Mouse (Mus musculus): ENCODE measurements around the gene Grip1. TPM values are rescaled to one million over a fixed set of nuclear protein-coding genes. Genes with fewer than 3 reads are reported as not detected.

The Grip1 gene
- polyA plus RNA-seq, 1 experiment from 2014 or later = 1.8 TPM

DNA sequence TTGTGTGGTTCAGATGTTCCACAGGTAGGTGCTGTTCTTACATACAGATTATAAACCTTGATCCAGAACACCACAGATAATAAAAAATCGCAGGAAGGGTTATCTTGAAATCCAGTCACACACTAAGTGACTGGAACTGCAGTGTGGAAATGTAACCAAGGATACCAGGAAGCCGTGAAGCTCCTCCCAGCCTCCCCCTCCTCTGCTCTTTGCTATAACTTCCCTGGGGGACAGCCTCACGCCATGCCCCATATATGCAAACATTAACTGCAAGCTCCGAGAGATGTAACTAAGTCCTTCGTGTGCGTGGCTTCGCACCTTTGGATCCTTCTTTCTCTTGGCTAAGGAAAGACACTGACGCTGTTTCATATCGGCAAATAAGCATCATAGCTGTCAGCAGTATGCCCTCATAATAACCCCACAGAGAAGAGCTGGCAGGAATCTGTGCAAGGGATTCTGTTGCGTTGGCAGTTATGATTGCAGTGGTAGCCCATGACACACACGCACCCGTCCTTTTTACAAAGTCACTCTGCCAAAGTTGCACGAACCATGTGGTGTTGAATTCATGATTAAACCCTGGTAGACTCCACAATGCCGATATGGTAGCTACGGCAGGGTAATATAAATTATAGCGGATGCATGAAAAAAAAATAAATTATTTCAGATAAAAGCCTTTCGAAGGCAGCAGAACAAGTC is 503.8 kb downstream of the Grip1 start:
- 68% methylated on average over 17 of the region's 17 CpGs for WGBS
- Histone ChIP-seq H3K4me1 (replicated peaks; ENCODE audit: control insufficient read depth, insufficient read depth, low read length) (no peaks in the 10 kb centered on the region), H3K36me3 (ENCODE audit: control insufficient read depth, insufficient read depth, low read length) (no peaks in the 10 kb centered on the region), H3K4me2 (ENCODE audit: low read depth, low read length) (no peak overlapping the region), H3K9me3 (ENCODE audit: control insufficient read depth, low read length) (no peaks in the 10 kb centered on the region), H3K27me3 (ENCODE audit: control insufficient read depth, insufficient read depth, low read depth, low read length) (no peaks in the 10 kb centered on the region), H3K9ac (ENCODE audit: low read length) (no peak overlapping the region), H3K4me3 (ENCODE audit: low read length) (no peak overlapping the region), H3K27ac (ENCODE audit: low read length) (no peak overlapping the region)
- ATAC-seq (ENCODE audit: low read depth) = no peak

DNA sequence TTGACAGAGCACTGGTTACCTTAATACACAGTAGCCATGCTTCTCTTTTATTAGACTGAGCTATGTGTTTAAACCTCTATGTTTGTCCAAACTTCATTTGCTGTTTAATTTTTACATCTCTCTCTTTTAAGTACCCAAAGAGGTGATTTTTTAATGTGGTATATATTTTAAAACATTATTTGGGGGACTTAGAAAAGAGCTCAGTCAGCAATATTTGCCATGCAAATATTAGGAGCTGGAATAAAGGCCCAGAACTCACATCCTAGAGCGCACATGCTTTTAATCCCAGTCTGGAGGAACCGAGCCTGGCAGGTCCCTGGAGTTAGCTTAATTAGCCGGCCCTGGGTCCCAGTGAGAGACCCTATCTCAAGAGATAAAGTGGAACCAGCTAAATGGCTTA is 507.3 kb downstream of the Grip1 start:
- Histone ChIP-seq H3K4me1 (replicated peaks; ENCODE audit: control insufficient read depth, insufficient read depth, low read length) (no peaks in the 10 kb centered on the region), H3K27me3 (ENCODE audit: control insufficient read depth, insufficient read depth, low read depth, low read length) (no peaks in the 10 kb centered on the region), H3K4me3 (ENCODE audit: low read length) (no peak overlapping the region), H3K9me3 (ENCODE audit: control insufficient read depth, low read length) (no peaks in the 10 kb centered on the region), H3K4me2 (ENCODE audit: low read depth, low read length) (no peak overlapping the region), H3K9ac (ENCODE audit: low read length) (no peak overlapping the region), H3K27ac (ENCODE audit: low read length) (no peak overlapping the region), H3K36me3 (ENCODE audit: control insufficient read depth, insufficient read depth, low read length) (no peaks in the 10 kb centered on the region)
- WGBS = 51% methylated on average over 3 of the region's 3 CpGs
- ATAC-seq (ENCODE audit: low read depth) = no peak

DNA sequence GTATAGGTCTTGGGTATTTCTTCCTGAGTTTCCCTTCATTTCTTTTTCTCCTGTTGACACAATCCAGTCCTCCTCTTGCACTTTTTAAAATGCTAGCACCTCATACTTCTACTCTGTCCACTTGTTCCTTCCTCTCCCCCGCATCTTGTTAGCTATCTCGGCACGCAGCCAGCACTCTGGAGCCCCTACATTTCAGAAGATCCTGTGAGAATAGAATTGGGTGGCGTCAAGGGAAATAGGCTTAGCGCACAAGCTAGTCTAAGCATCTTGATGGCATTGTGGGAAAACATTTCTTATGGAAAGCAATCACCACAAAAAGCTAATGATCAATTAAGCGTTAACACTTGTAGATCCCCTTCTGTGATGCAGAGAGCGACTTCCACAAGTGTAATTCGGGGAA is 512.7 kb downstream of the Grip1 start:
- WGBS = 56% methylated on average over 8 of the region's 8 CpGs
- Histone ChIP-seq H3K27ac (ENCODE audit: low read length) (no peak overlapping the region), H3K9me3 (ENCODE audit: control insufficient read depth, low read length) (no peaks in the 10 kb centered on the region), H3K36me3 (ENCODE audit: control insufficient read depth, insufficient read depth, low read length) (no peaks in the 10 kb centered on the region), H3K27me3 (ENCODE audit: control insufficient read depth, insufficient read depth, low read depth, low read length) (no peaks in the 10 kb centered on the region), H3K4me3 (ENCODE audit: low read length) (no peak overlapping the region), H3K4me2 (ENCODE audit: low read depth, low read length) (no peak overlapping the region), H3K9ac (ENCODE audit: low read length) (no peak overlapping the region), H3K4me1 (replicated peaks; ENCODE audit: control insufficient read depth, insufficient read depth, low read length) (no peaks in the 10 kb centered on the region)
- ATAC-seq (ENCODE audit: low read depth) = no peak

DNA sequence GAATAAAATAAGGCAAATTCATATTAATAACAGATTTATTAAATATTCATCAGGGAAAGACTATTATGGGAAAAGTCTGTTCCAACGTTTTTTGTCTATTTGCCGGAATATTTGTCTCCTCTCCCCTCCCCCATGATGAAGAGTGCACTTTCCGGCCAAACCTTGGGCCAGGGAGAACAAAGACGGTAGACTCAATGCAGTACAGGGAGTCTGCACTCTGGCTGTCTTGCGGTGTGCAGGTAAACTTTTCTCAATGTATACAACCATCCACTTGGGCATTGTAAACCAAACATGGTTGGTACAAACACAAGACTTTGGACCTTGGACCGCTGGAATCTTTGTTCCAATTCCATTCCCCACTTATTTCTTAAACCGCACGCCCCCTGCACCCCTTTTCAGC is 525.8 kb downstream of the Grip1 start:
- no peak overlapping the region for H3K9ac ChIP-seq (ENCODE audit: low read length)
- no peaks in the 10 kb centered on the region for H3K4me1 ChIP-seq (replicated peaks; ENCODE audit: control insufficient read depth, insufficient read depth, low read length)
- no peak overlapping the region for H3K4me2 ChIP-seq (ENCODE audit: low read depth, low read length)
- no peak overlapping the region for H3K4me3 ChIP-seq (ENCODE audit: low read length)
- no peaks in the 10 kb centered on the region for H3K27me3 ChIP-seq (ENCODE audit: control insufficient read depth, insufficient read depth, low read depth, low read length)
- ATAC-seq (ENCODE audit: low read depth) = no peak
- no peaks in the 10 kb centered on the region for H3K36me3 ChIP-seq (ENCODE audit: control insufficient read depth, insufficient read depth, low read length)
- H3K9me3 ChIP-seq (ENCODE audit: control insufficient read depth, low read length) = no peaks in the 10 kb centered on the region
- WGBS = 50% methylated on average over 8 of the region's 8 CpGs
- no peak overlapping the region for H3K27ac ChIP-seq (ENCODE audit: low read length)

DNA sequence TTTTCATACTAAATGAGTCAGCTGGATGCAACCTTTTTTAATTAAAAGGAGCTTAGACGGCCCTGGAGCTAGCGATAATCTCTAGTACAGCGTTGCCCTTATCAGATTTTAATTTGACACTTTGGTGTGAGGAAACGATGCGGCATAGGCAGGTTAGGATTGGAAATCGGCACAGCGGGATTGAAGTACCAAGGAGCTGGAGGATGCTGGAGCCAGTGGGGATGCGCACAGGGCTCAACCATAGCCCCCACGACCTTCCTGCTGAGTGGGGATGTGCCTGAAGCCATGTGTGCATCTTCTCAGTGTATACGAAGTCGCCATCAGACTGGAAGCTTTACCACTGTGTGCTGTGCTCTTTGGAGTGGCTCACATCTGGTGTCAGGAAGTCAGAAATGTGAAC is 526.4 kb downstream of the Grip1 start:
- H3K4me2 ChIP-seq (ENCODE audit: low read depth, low read length) = no peak overlapping the region
- 44% methylated on average over 11 of the region's 11 CpGs for WGBS
- no peaks in the 10 kb centered on the region for H3K36me3 ChIP-seq (ENCODE audit: control insufficient read depth, insufficient read depth, low read length)
- no peaks in the 10 kb centered on the region for H3K9me3 ChIP-seq (ENCODE audit: control insufficient read depth, low read length)
- H3K27ac ChIP-seq (ENCODE audit: low read length) = no peak overlapping the region
- ATAC-seq (ENCODE audit: low read depth) = no peak
- no peaks in the 10 kb centered on the region for H3K4me1 ChIP-seq (replicated peaks; ENCODE audit: control insufficient read depth, insufficient read depth, low read length)
- H3K4me3 ChIP-seq (ENCODE audit: low read length) = no peak overlapping the region
- H3K9ac ChIP-seq (ENCODE audit: low read length) = no peak overlapping the region
- H3K27me3 ChIP-seq (ENCODE audit: control insufficient read depth, insufficient read depth, low read depth, low read length) = no peaks in the 10 kb centered on the region

DNA sequence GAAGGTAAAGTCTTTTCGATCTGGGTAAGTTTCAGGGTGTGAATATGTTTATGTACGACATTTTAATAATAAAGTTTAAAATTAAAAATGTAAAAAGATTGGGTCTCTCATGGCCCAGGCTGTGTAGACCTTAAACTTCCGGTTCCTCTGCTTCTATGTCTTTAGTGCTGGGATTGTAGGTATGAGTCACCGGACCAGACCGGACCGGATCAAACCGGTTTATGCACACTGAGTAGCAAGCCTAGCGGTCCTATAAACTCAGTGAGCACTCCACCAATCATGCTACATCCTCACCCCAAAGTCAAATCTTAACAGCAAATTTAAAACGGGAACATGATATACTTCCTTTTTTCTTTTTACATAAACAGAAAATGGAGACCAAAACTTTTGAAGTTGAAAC is 530.7 kb downstream of the Grip1 start:
- Histone ChIP-seq H3K4me3 (ENCODE audit: low read length) (no peak overlapping the region), H3K4me1 (replicated peaks; ENCODE audit: control insufficient read depth, insufficient read depth, low read length) (no peaks in the 10 kb centered on the region), H3K27ac (ENCODE audit: low read length) (no peak overlapping the region), H3K36me3 (ENCODE audit: control insufficient read depth, insufficient read depth, low read length) (no peaks in the 10 kb centered on the region), H3K4me2 (ENCODE audit: low read depth, low read length) (no peak overlapping the region), H3K27me3 (ENCODE audit: control insufficient read depth, insufficient read depth, low read depth, low read length) (no peaks in the 10 kb centered on the region), H3K9ac (ENCODE audit: low read length) (no peak overlapping the region), H3K9me3 (ENCODE audit: control insufficient read depth, low read length) (no peaks in the 10 kb centered on the region)
- WGBS = 79% methylated on average over 9 of the region's 9 CpGs
- no peak for ATAC-seq (ENCODE audit: low read depth)

DNA sequence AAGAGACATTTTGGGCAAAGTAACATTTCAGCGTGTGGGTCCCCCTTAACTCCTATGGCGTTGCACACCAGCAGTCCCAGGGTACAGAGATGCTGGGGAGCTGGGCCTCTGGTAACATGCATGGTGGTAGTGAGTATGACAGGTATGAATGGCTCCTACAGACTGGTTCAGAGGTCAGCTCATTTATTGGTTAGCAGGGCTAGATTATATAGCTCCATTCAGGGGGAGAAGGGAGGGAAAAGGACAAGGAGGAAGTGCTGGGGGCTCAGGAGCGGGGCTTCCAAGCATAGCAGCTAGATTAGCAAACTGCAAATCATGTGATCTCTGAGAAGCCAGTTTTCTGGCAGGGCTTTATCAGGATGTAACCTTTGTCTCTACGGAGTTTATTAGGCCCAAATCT is 544.8 kb downstream of the Grip1 start:
- no peak for ATAC-seq (ENCODE audit: low read depth)
- WGBS = 73% methylated on average over 4 of the region's 4 CpGs
- H3K36me3 ChIP-seq (ENCODE audit: control insufficient read depth, insufficient read depth, low read length) = no peaks in the 10 kb centered on the region
- no peaks in the 10 kb centered on the region for H3K4me1 ChIP-seq (replicated peaks; ENCODE audit: control insufficient read depth, insufficient read depth, low read length)
- no peak overlapping the region for H3K27ac ChIP-seq (ENCODE audit: low read length)
- no peaks in the 10 kb centered on the region for H3K27me3 ChIP-seq (ENCODE audit: control insufficient read depth, insufficient read depth, low read depth, low read length)
- no peak overlapping the region for H3K9ac ChIP-seq (ENCODE audit: low read length)
- H3K9me3 ChIP-seq (ENCODE audit: control insufficient read depth, low read length) = no peaks in the 10 kb centered on the region
- no peak overlapping the region for H3K4me3 ChIP-seq (ENCODE audit: low read length)
- H3K4me2 ChIP-seq (ENCODE audit: low read depth, low read length) = no peak overlapping the region

DNA sequence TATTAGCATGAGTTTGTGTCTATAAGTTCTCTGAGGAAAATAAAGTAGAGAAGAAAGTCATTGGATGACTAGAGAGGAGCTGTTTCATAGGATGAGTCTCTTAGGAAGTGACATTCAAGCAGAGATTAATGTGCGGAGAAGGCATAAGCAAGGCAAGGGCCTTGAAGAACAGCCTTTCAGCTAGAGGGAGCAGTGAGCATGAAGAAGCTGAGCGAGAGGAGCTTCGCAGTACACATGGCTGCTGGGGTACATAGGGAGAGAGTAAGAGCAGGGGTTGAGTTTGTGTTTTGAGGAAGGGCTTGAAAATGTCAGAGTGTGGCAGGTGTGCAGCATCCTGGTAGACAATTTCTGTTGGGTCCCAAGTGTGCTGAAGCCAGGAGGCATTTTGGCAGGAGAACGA is 548.5 kb downstream of the Grip1 start:
- no peak overlapping the region for H3K4me3 ChIP-seq (ENCODE audit: low read length)
- no peaks in the 10 kb centered on the region for H3K36me3 ChIP-seq (ENCODE audit: control insufficient read depth, insufficient read depth, low read length)
- H3K27me3 ChIP-seq (ENCODE audit: control insufficient read depth, insufficient read depth, low read depth, low read length) = no peaks in the 10 kb centered on the region
- H3K9ac ChIP-seq (ENCODE audit: low read length) = no peak overlapping the region
- no peak overlapping the region for H3K27ac ChIP-seq (ENCODE audit: low read length)
- H3K4me2 ChIP-seq (ENCODE audit: low read depth, low read length) = no peak overlapping the region
- no peaks in the 10 kb centered on the region for H3K4me1 ChIP-seq (replicated peaks; ENCODE audit: control insufficient read depth, insufficient read depth, low read length)
- no peak for ATAC-seq (ENCODE audit: low read depth)
- WGBS = 87% methylated on average over 4 of the region's 4 CpGs
- H3K9me3 ChIP-seq (ENCODE audit: control insufficient read depth, low read length) = no peaks in the 10 kb centered on the region

DNA sequence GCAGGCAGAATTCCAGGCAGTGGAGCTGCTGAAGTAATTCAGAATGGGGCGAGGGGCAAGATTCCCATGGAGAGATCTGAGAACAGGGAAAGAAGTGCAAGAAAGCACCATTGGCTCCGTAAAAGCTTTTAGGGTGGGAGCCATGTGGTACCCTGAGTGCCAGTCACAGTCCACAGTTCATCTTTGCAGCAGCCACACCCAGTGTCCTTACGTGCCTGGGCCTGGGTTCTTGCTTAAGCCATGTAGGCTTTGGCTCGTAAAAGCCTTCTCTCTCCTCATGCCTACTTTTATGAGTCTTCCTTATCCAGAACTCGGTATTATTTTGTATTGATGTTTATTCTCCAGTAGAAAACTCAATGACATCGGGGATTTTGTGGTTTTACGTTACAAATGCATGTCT is 550.5 kb downstream of the Grip1 start:
- no peaks in the 10 kb centered on the region for H3K36me3 ChIP-seq (ENCODE audit: control insufficient read depth, insufficient read depth, low read length)
- no peaks in the 10 kb centered on the region for H3K27me3 ChIP-seq (ENCODE audit: control insufficient read depth, insufficient read depth, low read depth, low read length)
- no peak overlapping the region for H3K4me3 ChIP-seq (ENCODE audit: low read length)
- ATAC-seq (ENCODE audit: low read depth) = no peak
- no peak overlapping the region for H3K4me2 ChIP-seq (ENCODE audit: low read depth, low read length)
- no peak overlapping the region for H3K27ac ChIP-seq (ENCODE audit: low read length)
- no peak overlapping the region for H3K9ac ChIP-seq (ENCODE audit: low read length)
- no peaks in the 10 kb centered on the region for H3K4me1 ChIP-seq (replicated peaks; ENCODE audit: control insufficient read depth, insufficient read depth, low read length)
- H3K9me3 ChIP-seq (ENCODE audit: control insufficient read depth, low read length) = no peaks in the 10 kb centered on the region
- WGBS = 84% methylated on average over 7 of the region's 7 CpGs

DNA sequence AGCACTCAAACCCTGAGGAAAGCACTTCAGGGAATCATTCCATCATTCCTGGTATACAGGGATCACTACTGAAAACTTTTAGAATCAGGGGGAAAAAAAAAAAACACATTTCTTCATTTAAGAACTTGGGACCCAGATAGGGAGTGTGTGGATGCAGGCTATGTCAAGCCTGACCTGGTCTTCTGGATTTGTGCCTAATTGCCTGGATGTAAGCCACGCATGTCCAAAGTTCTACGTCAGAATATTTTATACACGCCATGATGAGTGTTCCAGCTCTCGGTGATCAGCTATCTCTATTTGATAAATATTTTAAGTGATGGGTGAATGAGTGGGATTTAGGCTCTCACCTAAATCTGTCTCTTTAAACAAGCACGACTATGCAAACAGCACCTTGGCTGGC is 552.0 kb downstream of the Grip1 start:
- Histone ChIP-seq H3K4me2 (ENCODE audit: low read depth, low read length) (no peak overlapping the region), H3K36me3 (ENCODE audit: control insufficient read depth, insufficient read depth, low read length) (no peaks in the 10 kb centered on the region), H3K9me3 (ENCODE audit: control insufficient read depth, low read length) (no peaks in the 10 kb centered on the region), H3K27me3 (ENCODE audit: control insufficient read depth, insufficient read depth, low read depth, low read length) (no peaks in the 10 kb centered on the region), H3K4me3 (ENCODE audit: low read length) (no peak overlapping the region), H3K27ac (ENCODE audit: low read length) (no peak overlapping the region), H3K9ac (ENCODE audit: low read length) (no peak overlapping the region), H3K4me1 (replicated peaks; ENCODE audit: control insufficient read depth, insufficient read depth, low read length) (no peaks in the 10 kb centered on the region)
- ATAC-seq (ENCODE audit: low read depth) = no peak
- 33% methylated on average over 5 of the region's 5 CpGs for WGBS
